Mouse (Mus musculus): Measurements from ENCODE around the gene Gal3st1.

Gal3st1 gene

GRCm38 (mm10) chr11:4031961-4032360 lies 48.5 kb downstream of the Gal3st1 start:
- DNase-seq (ENCODE audit: low spot score in 2 of 2): no peak

- no peak for DNase-seq (ENCODE audit: low spot score in 2 of 2)
These were observed 50.0 kb downstream of the Gal3st1 start for GRCm38 (mm10) chr11:4033471-4033870.

GRCm38 (mm10) chr11:4034169-4034568 lies 50.7 kb downstream of the Gal3st1 start:
- no peak for DNase-seq (ENCODE audit: low spot score in 2 of 2)

GRCm38 (mm10) chr11:4035116-4035892 lies 51.9 kb downstream of the Gal3st1 start:
- DNase-seq (ENCODE audit: low spot score in 2 of 2): no peak

- DNase-seq (ENCODE audit: low spot score in 2 of 2): no peak
These were observed 52.5 kb downstream of the Gal3st1 start for GRCm38 (mm10) chr11:4035916-4036315.

GRCm38 (mm10) chr11:4036365-4037084 lies 53.1 kb downstream of the Gal3st1 start:
- no peak for DNase-seq (ENCODE audit: low spot score in 2 of 2)

GRCm38 (mm10) chr11:4039951-4040350 lies 56.5 kb downstream of the Gal3st1 start:
- DNase-seq (ENCODE audit: low spot score in 2 of 2): no peak

- DNase-seq (ENCODE audit: low spot score in 2 of 2): no peak
These were observed 57.7 kb downstream of the Gal3st1 start for GRCm38 (mm10) chr11:4041123-4041625.

- DNase-seq (ENCODE audit: low spot score in 2 of 2): no peak
These were observed 59.6 kb downstream of the Gal3st1 start for GRCm38 (mm10) chr11:4043081-4043480.

- DNase-seq (ENCODE audit: low spot score in 2 of 2): no peak
These were observed 63.1 kb downstream of the Gal3st1 start for GRCm38 (mm10) chr11:4046526-4046925.

GRCm38 (mm10) chr11:4047766-4048165 lies 64.3 kb downstream of the Gal3st1 start:
- no peak for DNase-seq (ENCODE audit: low spot score in 2 of 2)

GRCm38 (mm10) chr11:4048438-4048837 lies 65.0 kb downstream of the Gal3st1 start:
- DNase-seq (ENCODE audit: low spot score in 2 of 2): no peak

All from right cerebral cortex, postnatal 36 days (tissue).